Mouse (Mus musculus): ENCODE measurements around the gene Slc4a10. TPM values are rescaled to one million over a fixed set of nuclear protein-coding genes. Genes with fewer than 3 reads are reported as not detected.

The Slc4a10 gene
- polyA plus RNA-seq, 1 experiment = 0.33 TPM

DNA sequence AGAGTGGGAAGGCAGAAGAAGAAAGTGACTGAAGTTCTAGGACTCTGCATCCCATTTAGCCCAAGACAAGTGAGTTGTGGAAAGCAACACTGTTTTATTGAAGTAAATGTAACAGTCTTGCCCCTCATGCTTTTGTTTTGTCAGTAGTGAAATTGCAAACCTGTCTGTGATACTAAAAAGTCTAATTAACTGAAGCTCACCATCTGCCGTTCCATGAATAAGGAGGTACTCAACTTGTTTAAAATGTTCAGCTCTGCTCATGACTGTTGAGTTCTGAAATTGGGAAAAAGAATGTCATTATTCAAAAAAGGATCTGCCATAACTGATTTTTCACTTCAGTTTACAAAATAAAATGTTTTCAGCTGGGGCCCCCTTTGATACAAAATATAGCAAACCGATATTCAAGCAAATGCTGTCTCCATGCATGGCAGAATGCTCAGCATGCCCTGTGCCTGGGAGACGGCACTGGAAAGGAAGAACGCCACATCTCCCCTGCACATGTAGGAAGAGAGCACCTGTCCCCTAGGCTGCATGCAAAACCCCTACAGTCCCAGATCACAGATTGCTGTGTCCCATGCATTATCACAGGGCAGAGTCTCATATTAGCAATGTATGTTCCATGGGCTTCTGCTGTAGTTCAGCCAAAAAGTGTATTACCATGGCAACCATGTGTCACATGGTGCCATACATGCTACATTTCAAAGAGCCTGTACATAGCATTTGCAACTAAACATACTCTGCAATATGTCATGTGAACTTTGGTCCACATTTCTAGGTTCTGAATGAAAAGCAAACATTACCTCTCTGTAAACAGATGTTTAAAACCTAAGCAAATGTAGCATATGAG, 288.4 kb downstream of the Slc4a10 start:
- H3K4me3 ChIP-seq (ENCODE audit: control insufficient read depth, low read depth, low read length) = no peak overlapping the region
- no peaks in the 10 kb centered on the region for H3K27me3 ChIP-seq (ENCODE audit: control insufficient read depth, insufficient read depth, low read length)
- TF ChIP-seq CTCF (IDR thresholded peaks at IDR 0.05; ENCODE audit: control insufficient read depth, insufficient read depth, insufficient replicate concordance, low read depth, low read length) (no peak), POLR2A (IDR thresholded peaks at IDR 0.05; ENCODE audit: control insufficient read depth, low read depth, low read length) (no peak)
- no peaks in the 10 kb centered on the region for H3K4me1 ChIP-seq (ENCODE audit: control insufficient read depth, insufficient read depth, low read length)
- H3K36me3 ChIP-seq (ENCODE audit: control insufficient read depth, insufficient read depth, low read length) = no peaks in the 10 kb centered on the region
- H3K27ac ChIP-seq (ENCODE audit: control insufficient read depth, insufficient read depth, low read depth, low read length) = no peak overlapping the region

DNA sequence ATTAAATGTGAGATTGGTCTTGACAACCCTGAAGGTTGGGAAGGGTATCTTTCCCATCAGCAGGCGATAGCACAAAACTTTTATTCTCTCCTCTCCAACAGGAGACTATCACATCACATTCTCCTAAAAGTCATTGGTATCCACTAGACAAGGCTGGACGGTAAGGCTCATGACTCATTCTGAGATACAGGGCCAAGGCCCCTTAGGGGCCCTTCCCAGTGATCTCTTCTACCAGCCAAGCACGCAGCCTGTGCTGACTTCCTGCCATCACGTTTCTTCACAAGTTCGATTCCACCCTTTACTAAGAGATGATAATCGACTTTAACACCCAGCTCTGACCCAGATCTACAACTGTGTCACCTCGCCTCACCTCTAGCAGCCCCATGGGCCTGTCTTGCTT, 290.8 kb downstream of the Slc4a10 start:
- Histone ChIP-seq H3K4me3 (ENCODE audit: control insufficient read depth, low read depth, low read length) (no peak overlapping the region), H3K4me1 (ENCODE audit: control insufficient read depth, insufficient read depth, low read length) (no peaks in the 10 kb centered on the region), H3K36me3 (ENCODE audit: control insufficient read depth, insufficient read depth, low read length) (no peaks in the 10 kb centered on the region), H3K27ac (ENCODE audit: control insufficient read depth, insufficient read depth, low read depth, low read length) (no peak overlapping the region), H3K27me3 (ENCODE audit: control insufficient read depth, insufficient read depth, low read length) (no peaks in the 10 kb centered on the region)
- TF ChIP-seq CTCF (IDR thresholded peaks at IDR 0.05; ENCODE audit: control insufficient read depth, insufficient read depth, insufficient replicate concordance, low read depth, low read length) (no peak), POLR2A (IDR thresholded peaks at IDR 0.05; ENCODE audit: control insufficient read depth, low read depth, low read length) (no peak)

DNA sequence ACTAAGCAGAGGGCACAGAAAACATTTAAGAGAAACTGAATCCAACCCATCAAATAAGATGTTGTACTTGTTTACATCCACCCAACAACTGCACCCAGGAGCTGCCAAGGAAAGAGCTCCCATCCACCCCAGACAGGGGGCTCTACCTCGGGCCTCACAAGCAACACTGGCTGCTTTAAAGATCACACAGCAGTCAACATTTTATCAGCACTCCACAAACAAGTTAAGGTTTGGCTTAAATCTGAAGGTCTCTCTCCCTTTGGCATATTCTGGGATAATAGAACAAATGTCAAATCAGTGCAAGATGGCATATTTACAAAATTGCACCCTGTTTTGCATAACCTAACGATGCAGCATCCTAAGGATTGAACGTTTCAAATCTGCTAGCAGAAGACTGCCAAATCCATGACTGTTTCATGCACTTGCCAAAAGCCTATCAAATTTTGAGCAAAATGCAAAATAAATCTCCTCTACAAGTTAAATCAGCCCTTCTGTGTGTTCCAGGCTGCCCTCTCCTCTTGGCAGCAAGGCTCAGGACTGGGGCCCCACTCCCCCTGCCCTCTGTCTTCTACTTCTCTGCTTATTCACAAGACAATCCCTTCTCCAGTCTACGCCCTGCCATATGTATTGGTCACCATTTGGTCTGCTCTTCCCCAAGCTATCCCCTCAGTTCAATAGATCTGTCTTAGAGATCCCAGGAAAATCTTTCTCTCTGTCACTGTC, 293.1 kb downstream of the Slc4a10 start:
- H3K36me3 ChIP-seq (ENCODE audit: control insufficient read depth, insufficient read depth, low read length) = no peaks in the 10 kb centered on the region
- H3K27ac ChIP-seq (ENCODE audit: control insufficient read depth, insufficient read depth, low read depth, low read length) = no peak overlapping the region
- no peaks in the 10 kb centered on the region for H3K4me1 ChIP-seq (ENCODE audit: control insufficient read depth, insufficient read depth, low read length)
- H3K27me3 ChIP-seq (ENCODE audit: control insufficient read depth, insufficient read depth, low read length) = no peaks in the 10 kb centered on the region
- no peak overlapping the region for H3K4me3 ChIP-seq (ENCODE audit: control insufficient read depth, low read depth, low read length)
- TF ChIP-seq CTCF (IDR thresholded peaks at IDR 0.05; ENCODE audit: control insufficient read depth, insufficient read depth, insufficient replicate concordance, low read depth, low read length) (no peak), POLR2A (IDR thresholded peaks at IDR 0.05; ENCODE audit: control insufficient read depth, low read depth, low read length) (no peak)

DNA sequence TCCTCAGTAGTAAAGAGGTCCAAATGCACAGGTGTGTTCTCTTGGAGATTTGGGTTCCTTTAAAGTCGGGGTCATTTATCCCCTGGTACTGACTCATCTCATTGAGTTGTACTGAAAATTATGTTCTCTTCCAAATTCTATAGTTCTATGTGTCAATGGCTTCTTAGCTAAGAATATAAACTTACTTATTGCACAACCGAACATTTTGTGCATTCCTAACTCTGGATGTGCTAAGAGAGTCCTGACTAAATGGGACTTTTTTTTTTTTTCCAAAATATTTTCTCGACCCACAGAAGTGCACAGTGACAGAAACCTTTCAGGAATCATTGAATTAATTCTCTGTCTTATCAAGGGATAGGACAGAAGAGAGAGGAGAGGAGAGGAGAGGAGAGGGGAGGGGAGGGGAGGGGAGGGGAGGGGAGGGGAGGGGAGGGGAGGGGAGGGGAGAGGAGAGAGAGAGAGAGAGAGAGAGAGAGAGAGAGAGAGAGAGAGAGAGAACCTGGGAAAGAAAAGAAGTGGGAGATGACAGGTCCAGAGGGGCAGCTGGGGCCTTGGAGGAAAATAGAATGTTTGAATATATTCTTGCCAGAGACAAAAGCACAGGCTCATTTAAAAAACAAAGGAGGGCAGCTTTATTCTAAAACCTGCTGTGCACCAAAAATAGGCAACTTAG, 294.9 kb downstream of the Slc4a10 start:
- no peak overlapping the region for H3K27ac ChIP-seq (ENCODE audit: control insufficient read depth, insufficient read depth, low read depth, low read length)
- H3K27me3 ChIP-seq (ENCODE audit: control insufficient read depth, insufficient read depth, low read length) = no peaks in the 10 kb centered on the region
- H3K4me3 ChIP-seq (ENCODE audit: control insufficient read depth, low read depth, low read length) = no peak overlapping the region
- TF ChIP-seq POLR2A (IDR thresholded peaks at IDR 0.05; ENCODE audit: control insufficient read depth, low read depth, low read length) (no peak), CTCF (IDR thresholded peaks at IDR 0.05; ENCODE audit: control insufficient read depth, insufficient read depth, insufficient replicate concordance, low read depth, low read length) (no peak)
- no peaks in the 10 kb centered on the region for H3K4me1 ChIP-seq (ENCODE audit: control insufficient read depth, insufficient read depth, low read length)
- no peaks in the 10 kb centered on the region for H3K36me3 ChIP-seq (ENCODE audit: control insufficient read depth, insufficient read depth, low read length)

DNA sequence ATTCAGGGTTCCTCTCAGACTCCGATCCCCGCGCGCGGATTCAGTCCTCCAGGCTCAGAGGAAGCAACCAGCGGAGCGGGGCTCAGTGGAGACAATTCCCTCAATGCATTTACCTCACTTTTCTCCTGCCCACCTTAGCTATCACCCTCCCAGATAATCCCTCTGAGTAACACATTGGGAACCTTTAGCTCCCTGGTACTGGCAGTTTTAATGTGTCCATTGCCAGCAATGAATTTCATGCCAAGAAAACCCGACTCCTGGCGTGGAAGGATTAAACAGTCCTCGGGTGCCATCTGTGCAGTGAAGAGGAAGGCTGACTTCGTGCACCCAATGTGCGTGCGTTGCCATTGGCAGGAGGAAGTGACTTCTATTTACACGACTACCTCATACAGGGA, 295.5 kb downstream of the Slc4a10 start:
- TF ChIP-seq CTCF (IDR thresholded peaks at IDR 0.05; ENCODE audit: control insufficient read depth, insufficient read depth, insufficient replicate concordance, low read depth, low read length) (no peak), POLR2A (IDR thresholded peaks at IDR 0.05; ENCODE audit: control insufficient read depth, low read depth, low read length) (no peak)
- Histone ChIP-seq H3K4me1 (ENCODE audit: control insufficient read depth, insufficient read depth, low read length) (no peaks in the 10 kb centered on the region), H3K27ac (ENCODE audit: control insufficient read depth, insufficient read depth, low read depth, low read length) (no peak overlapping the region), H3K27me3 (ENCODE audit: control insufficient read depth, insufficient read depth, low read length) (no peaks in the 10 kb centered on the region), H3K4me3 (ENCODE audit: control insufficient read depth, low read depth, low read length) (no peak overlapping the region), H3K36me3 (ENCODE audit: control insufficient read depth, insufficient read depth, low read length) (no peaks in the 10 kb centered on the region)

DNA sequence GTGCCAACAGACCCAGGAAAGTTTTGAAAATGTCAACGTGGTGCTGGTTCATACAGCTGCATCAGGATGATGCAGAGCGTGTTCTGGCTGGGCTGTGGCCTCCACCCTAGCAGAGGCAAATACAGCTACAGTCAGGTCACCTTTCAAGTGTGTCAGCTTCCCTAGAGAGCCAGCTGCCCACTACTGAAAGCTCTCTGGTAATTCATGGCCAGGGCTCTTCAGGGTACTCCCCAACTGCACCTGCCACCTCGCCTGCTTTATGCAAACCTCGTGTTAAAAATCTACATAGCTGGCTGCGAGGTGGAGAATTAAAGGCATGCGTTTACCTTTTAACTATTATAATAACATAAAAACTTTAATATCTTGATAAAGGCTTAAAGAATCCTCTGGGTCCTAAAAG, 298.1 kb downstream of the Slc4a10 start:
- H3K36me3 ChIP-seq (ENCODE audit: control insufficient read depth, insufficient read depth, low read length) = no peaks in the 10 kb centered on the region
- H3K27ac ChIP-seq (ENCODE audit: control insufficient read depth, insufficient read depth, low read depth, low read length) = no peak overlapping the region
- no peaks in the 10 kb centered on the region for H3K27me3 ChIP-seq (ENCODE audit: control insufficient read depth, insufficient read depth, low read length)
- TF ChIP-seq POLR2A (IDR thresholded peaks at IDR 0.05; ENCODE audit: control insufficient read depth, low read depth, low read length) (no peak), CTCF (IDR thresholded peaks at IDR 0.05; ENCODE audit: control insufficient read depth, insufficient read depth, insufficient replicate concordance, low read depth, low read length) (no peak)
- H3K4me3 ChIP-seq (ENCODE audit: control insufficient read depth, low read depth, low read length) = no peak overlapping the region
- H3K4me1 ChIP-seq (ENCODE audit: control insufficient read depth, insufficient read depth, low read length) = no peaks in the 10 kb centered on the region

DNA sequence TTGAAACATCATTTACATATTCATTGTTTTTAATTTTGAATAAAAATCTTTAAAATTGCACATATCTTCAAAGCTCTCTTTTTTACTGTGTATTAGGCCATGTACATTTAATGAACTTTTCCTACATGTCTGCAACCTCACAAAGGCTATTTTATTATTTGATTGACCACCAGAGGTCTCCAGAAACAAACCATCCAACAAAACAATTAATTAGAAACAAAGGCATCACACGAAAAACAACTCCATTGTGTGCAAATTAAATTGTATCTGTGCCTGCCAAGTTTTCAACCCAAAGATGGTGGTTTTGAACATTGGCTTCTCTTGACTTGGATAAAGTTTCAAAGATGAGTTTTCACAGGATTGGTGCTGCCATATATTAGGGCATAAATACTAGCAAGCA, 300.5 kb downstream of the Slc4a10 start:
- Histone ChIP-seq H3K4me3 (ENCODE audit: control insufficient read depth, low read depth, low read length) (no peak overlapping the region), H3K4me1 (ENCODE audit: control insufficient read depth, insufficient read depth, low read length) (no peaks in the 10 kb centered on the region), H3K27me3 (ENCODE audit: control insufficient read depth, insufficient read depth, low read length) (no peaks in the 10 kb centered on the region), H3K36me3 (ENCODE audit: control insufficient read depth, insufficient read depth, low read length) (no peaks in the 10 kb centered on the region), H3K27ac (ENCODE audit: control insufficient read depth, insufficient read depth, low read depth, low read length) (no peak overlapping the region)
- TF ChIP-seq CTCF (IDR thresholded peaks at IDR 0.05; ENCODE audit: control insufficient read depth, insufficient read depth, insufficient replicate concordance, low read depth, low read length) (no peak), POLR2A (IDR thresholded peaks at IDR 0.05; ENCODE audit: control insufficient read depth, low read depth, low read length) (no peak)
